Mouse (Mus musculus) gastrocnemius, postnatal 36 days (tissue): ENCODE measurements around the gene Plp2. TPM values are rescaled to one million over a fixed set of nuclear protein-coding genes. Genes with fewer than 3 reads are reported as not detected.

Experiments
- DNase-seq, 2 experiments: peaks; one replicate each; pipeline ENCODE4 v3.0.0; 2022
- intact Hi-C: fragments of 180-260 bp; cut with DNase I; formaldehyde crosslinking; loops from one replicate; pipeline ENCODE4 v1.15.1; 2025
- total RNA-seq, 2 experiments: library from RNA; stranded (reverse); gene quantifications; 2 replicates each; pipeline ENCODE4 v1.2.3; 2021

Plp2 gene
- total RNA-seq, 2 experiments from 2014 or later, result 28.0 to 43.2 TPM

DNA sequence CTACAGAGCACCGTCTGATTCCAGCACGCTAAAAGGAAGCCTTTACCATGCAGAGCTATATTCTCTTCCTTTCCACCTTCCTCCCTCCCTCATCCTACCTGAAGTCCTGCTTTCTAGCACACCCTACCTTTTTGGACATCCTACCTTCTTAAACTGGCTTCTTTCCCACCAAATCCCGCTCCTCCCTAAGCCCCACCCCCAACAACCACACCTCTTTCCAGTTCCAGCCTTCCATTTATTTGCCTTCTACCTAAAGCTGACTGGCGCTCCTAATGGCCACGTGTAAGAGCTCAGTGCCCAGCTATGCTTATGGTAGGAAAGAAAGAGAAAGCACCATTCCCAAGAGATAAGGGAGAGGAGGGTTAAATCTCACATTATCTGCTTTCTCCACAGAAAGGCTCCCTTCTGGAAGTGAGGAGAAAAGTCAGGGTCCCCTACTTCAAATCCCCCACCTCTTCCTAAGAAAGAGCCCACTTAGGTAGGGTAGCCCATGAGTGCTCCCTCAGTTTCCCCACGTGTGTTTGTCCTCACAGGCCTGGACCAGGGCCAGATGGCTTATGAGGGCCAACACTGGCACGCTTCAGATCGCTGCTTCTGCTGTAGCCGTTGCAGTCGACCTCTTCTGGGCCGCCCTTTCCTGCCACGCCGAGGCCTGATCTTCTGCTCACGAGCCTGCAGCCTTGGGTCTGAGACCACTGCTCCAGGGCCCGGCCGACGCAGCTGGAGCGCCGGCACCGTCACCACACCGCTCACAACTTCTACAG lies 5.3 kb downstream of the Plp2 start:
- intact Hi-C loops, result no loop called here
- no peak for DNase-seq

DNA sequence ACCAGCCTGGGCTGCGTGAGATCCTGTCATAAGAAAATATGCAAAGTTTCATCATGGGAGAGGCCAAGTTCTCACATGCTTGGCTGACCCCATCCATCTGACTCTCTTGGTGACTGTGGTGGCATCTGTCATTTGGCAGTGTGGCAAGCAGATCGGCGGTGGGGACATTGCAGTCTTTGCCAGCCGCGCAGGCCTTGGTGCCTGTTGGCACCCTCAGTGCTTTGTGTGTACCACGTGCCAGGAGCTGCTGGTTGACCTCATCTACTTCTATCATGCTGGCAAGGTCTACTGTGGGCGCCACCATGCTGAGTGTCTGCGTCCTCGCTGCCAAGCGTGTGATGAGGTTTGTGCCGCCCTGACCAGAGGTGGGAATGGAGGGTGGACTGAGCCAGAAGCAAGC lies 6.4 kb downstream of the Plp2 start:
- no peak for DNase-seq
- intact Hi-C loops, result no loop called here

DNA sequence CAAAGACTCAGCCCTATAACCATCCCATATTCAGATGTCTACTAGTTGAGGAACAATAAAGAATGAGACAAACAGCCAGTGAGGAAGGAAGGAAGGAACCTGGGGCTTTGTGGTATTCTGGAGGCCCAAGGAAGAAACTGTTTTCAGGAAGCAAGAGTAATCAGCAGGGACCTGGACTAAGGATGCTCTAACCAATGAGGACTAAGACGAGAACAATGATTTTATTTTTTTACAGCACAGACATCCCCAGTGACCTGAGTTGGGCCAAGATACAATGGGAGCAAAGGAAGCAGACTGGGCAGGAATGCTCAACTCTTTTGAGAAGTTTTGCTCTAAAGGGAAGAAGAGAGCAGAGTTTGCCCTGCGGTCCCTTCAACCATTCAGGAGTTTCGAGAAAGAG lies 8.3 kb downstream of the Plp2 start:
- no peak for DNase-seq
- intact Hi-C loops, result no loop called here

DNA sequence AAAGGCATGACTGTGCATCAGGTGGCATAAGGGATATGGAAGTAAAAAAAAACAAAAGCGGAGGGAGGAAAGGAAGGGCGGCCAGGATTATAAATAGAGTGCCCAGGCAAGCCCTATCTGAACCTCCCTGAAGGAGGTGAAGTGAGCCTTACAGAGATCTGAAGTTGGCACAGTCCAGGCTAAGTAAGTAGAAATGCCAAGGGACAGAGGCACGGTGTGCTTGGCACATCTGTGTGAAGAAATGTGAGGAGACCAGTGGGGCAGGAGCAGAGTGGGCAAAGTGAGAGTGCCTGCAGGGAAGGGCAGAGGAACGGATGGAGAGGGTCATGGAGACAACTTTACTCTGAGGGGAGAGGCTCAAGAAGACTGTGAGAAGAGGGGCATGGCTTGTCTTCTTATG lies 10.1 kb downstream of the Plp2 start:
- peak in 1 of 2 experiments; percentile 23 for DNase-seq

GRCm38 (mm10) chrX:7658785-7659589 lies 12.2 kb downstream of the Plp2 start:
- intact Hi-C loops, result no loop called here
- DNase-seq, result peak in 1 of 2 experiments; percentile 29

More for the DNA sequence above, 10.1 kb downstream of the Plp2 start:
- intact Hi-C loops, result no loop called here

- peak; percentile 44 to 45 for DNase-seq
- intact Hi-C loops, result no loop called here
These were observed 13.0 kb downstream of the Plp2 start for GRCm38 (mm10) chrX:7658031-7658784.

DNA sequence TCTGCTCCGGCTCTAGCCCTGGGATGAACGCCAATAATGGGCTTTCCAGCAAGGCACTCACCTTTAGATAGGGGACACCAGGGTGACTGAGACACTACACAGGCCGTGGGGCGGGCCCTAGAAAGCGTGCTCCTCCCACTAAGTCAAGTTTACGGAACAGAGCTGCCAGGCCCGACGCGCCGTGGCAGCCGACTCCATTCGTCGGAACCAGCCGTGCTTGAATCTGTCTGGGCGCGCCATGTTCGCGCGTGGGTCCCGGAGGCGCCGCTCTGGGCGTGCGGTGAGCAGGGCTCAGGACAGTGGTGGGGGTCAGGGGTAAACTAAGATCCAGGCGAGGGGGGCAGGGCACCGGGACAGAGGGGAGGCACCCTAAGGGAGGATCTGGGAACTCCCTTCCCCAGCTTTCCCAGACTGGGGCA lies 14.0 kb downstream of the Plp2 start, which contains the start of gene Prickle3:
Prickle3 (plus strand) TSS at position 40 of the 419 bp plus-strand sequence.
- intact Hi-C loops, result no loop called here
- peak; percentile 60 to 61 for DNase-seq

GRCm38 (mm10) chrX:7648671-7649304 lies 22.4 kb downstream of the Plp2 start:
- DNase-seq, result peak; percentile 74 to 76
- intact Hi-C loops, result no loop called here

DNA sequence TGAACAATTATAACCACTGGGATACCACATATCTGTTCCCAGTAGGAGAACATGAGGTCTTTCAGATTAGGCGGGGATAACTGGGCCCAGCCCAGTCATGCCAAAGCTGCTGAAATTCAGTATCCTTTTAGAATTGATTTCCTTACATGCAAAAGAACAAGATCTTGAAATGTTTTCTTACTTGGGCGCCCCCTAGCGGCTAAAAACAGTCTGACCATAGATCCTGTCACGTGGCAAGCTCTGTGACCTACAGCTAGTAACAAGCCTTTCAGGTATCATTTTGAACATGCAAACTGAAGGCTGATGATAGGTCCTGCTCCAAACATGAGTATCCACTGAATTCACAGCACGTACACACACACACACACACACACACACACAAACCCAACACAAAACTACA lies 25.8 kb downstream of the Plp2 start:
- intact Hi-C loops, result loop anchor here (2.0 kb wide), 1 partner anchor 223 kb away; no protein-coding TSS in a partner anchor
- peak; percentile 58 to 62 for DNase-seq

DNA sequence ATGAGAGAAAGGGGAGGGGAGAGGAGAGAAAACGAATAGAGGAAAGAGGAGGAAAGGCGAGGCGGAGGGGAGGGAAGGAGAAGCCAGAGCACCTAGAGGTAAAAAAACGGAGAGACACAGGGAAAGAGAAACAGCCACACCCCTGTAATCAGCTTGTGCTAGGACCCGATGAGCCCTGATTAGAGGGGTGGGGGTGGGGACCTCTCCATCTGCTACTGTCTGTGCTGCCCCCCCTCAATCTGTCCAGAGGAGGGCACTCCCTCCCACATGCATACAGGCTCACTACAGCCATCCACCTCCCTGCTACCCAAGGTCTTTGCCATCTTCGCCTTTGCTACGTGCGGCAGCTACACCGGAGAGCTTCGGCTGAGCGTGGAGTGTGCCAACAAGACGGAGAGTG lies 30.4 kb downstream of the Plp2 start:
- DNase-seq, result no peak
- intact Hi-C loops, result no loop called here

DNA sequence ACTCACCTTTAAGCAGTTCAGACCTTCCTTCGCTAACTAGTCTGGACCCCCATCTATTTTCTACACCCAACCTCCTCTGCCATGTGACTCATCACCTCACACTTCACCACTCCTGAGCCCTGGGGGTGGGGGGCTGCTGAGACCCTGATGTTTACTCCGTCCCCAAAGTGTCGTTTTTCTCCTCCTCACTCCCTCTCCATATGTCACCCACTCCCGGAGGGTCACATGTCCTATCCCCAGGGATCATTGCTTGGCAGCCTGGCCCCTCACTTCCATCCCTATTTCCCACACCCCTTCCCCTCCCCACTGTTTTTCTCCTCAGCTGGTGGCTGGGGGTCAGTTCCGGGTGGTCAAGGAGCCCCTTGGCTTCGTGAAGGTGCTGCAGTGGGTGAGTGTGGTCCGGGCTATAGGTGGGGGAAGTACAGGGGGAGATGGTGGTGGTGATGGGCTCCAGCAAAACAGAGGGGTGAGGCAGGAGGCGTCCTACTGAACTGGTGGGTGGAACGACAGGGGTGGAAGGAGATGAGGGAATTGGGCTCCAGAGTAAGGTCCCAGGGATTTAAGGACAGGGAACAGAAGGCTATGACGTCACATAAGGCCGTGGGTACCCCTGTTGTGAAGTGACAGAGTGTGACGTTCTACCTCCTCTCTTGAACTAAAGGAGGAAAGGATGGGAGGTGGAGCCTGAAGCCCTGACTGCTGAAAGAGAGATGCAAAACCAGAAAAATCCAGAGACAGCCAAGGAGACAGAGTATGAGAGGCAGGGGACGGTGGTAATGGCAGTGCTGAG lies 31.5 kb downstream of the Plp2 start:
- intact Hi-C loops, result loop anchor here (10.0 kb wide), 1 partner anchor 165 kb away; no protein-coding TSS in a partner anchor
- DNase-seq, result no peak

DNA sequence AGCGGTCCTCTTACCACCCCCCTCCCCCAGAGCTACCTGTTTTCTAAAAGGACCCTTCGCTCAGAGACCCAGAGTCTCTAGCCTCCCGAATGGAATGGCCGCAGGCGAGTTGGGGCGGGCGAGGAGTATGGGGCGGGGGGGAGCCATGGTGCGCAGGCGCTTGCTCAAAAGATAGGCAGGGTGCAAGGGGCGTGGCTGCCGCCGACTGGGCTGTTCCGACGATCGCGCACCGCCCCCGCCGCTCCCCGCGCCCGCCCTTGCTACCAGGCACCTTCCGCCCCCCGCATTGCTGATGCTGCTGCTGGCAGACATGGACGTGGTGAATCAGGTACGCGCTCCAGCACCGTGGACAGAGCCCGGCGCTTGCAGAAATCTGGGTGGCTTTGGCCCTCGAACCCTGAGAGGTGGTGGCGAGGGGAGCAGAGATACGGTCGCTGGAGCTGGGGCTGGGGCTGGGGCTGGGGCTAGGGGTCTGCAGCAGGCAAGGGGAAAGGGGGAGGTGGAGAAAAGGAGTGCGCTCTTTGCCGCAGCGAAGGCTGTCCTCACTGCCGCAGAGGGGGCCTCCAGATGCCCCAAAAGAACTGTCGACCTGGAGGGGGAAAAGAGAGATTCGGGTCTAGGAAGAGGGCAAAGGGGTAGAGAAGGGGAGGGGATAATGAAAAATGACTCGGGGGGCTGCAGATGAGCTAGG lies 32.6 kb downstream of the Plp2 start, which contains the start of gene Syp:
Syp (plus strand) TSS at position 71 of the 691 bp plus-strand sequence.
- DNase-seq, result peak; percentile 21 to 43
- intact Hi-C loops, result loop anchor here (10.0 kb wide), 1 partner anchor 164 kb away; no protein-coding TSS in a partner anchor

DNA sequence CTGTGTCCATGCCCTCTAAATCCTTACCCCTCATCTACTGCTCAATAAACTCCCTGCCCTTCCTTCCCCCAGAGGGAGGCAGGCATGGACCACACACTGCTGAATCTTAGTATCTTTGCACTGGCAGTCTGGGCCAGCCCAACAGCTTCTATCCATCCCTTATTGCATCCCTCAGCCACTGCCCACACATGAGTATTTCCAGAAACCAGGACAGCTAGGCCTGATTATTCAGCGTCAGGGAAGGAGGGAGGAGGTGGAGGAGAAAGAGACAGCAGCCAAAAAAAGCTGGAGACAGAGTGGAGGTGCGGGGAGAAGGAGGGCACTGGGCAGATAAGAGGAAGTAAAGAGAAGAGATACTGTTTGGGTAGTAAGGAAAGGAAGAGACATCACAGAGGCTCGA lies 36.1 kb downstream of the Plp2 start:
- no peak for DNase-seq
- intact Hi-C loops, result loop anchor here (10.0 kb wide), 1 partner anchor 160 kb away; no protein-coding TSS in a partner anchor

GRCm38 (mm10) chrX:7632560-7632959 lies 38.6 kb downstream of the Plp2 start:
- no peak for DNase-seq
- intact Hi-C loops, result loop anchor here (10.0 kb wide), 1 partner anchor 158 kb away; no protein-coding TSS in a partner anchor
